Mouse (Mus musculus): ENCODE results near the gene Atg5. TPM values are rescaled to one million over a fixed set of nuclear protein-coding genes. Genes with fewer than 3 reads are reported as not detected.
"Not testable (repeated sequence)": the region's sequence is repeated elsewhere in the genome, so short reads cannot be mapped to it uniquely, and the experiment has no call there.

Atg5 gene
- 51.4 and 56.6 TPM in 2 replicates for polyA plus RNA-seq (2015; fragmentation: Nextera tagmentation; extraction: Ambion mirVana)

DNA sequence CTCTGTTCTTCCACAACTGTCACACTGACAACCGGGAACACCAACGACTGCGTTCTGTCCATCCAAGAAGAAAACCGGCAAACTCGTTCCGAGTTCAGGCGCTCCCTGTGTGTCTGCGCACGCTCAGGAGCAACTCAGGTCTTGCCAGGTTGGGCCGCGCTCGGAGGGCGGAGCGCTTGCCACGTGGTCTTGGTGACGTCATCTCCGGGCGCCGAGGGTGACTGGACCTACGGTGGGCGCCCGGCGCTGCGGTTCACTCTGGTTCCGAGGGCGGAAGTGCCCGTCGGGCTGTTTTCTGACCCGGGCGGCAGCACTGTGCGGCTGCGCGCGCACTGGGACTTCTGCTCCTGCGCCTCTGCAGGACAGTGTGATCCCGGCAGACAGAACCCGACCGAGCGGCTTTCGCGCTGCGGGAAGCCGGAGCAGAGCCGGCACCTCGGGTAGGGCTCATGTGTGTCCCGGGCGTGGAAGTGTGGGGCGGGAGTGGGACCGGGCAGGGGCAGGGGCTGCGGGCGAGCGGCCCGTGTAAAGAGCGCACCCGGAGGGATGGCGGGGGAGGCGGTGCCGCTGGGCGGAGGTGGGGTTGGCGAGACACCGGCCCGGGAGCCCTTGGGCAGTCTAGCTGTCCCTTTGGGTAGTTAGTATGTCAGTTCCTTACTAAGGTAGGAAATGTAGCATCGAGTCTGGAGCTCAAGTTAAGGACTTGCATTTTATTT is at the start of gene Atg5:
Gene Atg5, plus strand, starts transcription at position 214 of the 716 bp plus-strand sequence.
- Histone ChIP-seq H3K36me3 (ENCODE audit: insufficient read depth, low read length) (no peaks in the 10 kb centered on the region), H3K4me2 (ENCODE audit: low read length) (peak within 1 kb of the TSS; percentile 78), H3K4me1 (replicated peaks; ENCODE audit: insufficient read depth, low read length) (0 out of 2 replicates have a peak, but pooled peaks cover 14% of the 10 kb centered on the region), H3K27ac (peak within 1 kb of the TSS; percentile 91), H3K9me3 (replicated peaks; ENCODE audit: low read length) (no peaks in the 10 kb centered on the region), H3K4me3 (replicated peaks; ENCODE audit: low read depth, low read length) (peak within 1 kb of the TSS; percentile 85), H3K9ac (ENCODE audit: low read depth, low read length) (peak within 1 kb of the TSS; percentile 86), H3K27me3 (ENCODE audit: insufficient read depth, low read length) (no peaks in the 10 kb centered on the region)
- peak; percentile 56 for TF ChIP-seq CTCF (IDR thresholded peaks at IDR 0.05; ENCODE audit: low read depth)
- under 1% methylated on average over 63 of the region's 63 CpGs for WGBS
- DNase-seq (ENCODE audit: low spot score) (peak; percentile 98), ATAC-seq (replicated peaks; ENCODE audit: low FRiP score, low read depth) (peak; percentile 98)

DNA sequence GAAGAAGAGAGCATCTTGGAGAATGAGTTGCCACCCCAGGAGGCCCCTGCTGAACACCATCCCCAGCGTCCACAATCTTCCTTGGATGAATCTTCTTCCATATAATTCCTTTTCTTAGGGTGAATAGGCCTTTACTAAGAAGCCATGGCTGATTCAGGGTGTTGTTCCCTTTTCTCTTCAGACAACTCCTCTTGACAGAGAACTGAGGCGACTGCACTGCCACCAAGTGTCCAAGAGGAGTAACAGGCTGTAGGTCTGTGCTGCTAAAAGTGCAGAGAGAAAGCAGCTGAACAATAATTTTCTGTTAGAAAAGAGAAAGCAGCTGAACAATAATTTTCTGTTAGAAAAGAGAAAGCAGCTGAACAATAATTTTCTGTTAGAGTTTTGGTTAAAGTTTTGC is 49.1 kb upstream of the Atg5 start:
- not testable (repeated sequence) for ATAC-seq (replicated peaks; ENCODE audit: low FRiP score, low read depth); H3K4me3 ChIP-seq (replicated peaks; ENCODE audit: low read depth, low read length); H3K9ac ChIP-seq (ENCODE audit: low read depth, low read length); H3K9me3 ChIP-seq (replicated peaks; ENCODE audit: low read length); H3K36me3 ChIP-seq (ENCODE audit: insufficient read depth, low read length); H3K27ac ChIP-seq; H3K4me2 ChIP-seq (ENCODE audit: low read length); H3K4me1 ChIP-seq (replicated peaks; ENCODE audit: insufficient read depth, low read length); H3K27me3 ChIP-seq (ENCODE audit: insufficient read depth, low read length)
- peak; percentile 15 for DNase-seq (ENCODE audit: low spot score)
- 13% methylated on average over 2 of the region's 2 CpGs for WGBS
- TF ChIP-seq CTCF (IDR thresholded peaks at IDR 0.05; ENCODE audit: low read depth): peak; percentile 53

DNA sequence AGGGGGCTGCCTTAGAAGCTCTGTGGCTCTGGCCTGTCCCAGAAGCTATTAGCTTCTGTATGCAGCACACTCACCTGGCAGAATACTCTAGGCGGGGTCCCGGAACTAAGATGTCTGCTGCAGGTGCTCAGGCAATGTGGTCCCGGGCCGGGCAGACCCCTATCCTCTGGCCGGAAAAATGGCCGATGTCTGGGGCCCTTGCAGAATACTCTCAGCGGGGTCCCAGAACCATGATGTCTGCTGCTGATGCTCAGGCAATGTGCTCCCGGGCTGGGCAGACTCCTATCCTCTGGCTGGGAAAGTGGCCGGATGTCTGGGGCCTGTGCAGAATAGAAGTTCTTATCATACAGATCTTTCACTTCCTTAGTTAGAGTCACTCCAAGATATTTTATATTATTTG is 43.8 kb upstream of the Atg5 start:
- DNase-seq (ENCODE audit: low spot score) (no peak), ATAC-seq (replicated peaks; ENCODE audit: low FRiP score, low read depth) (no peak)
- H3K9me3 ChIP-seq (replicated peaks; ENCODE audit: low read length): no peaks in the 10 kb centered on the region
- H3K27me3 ChIP-seq (ENCODE audit: insufficient read depth, low read length): no peaks in the 10 kb centered on the region
- no peak overlapping the region for H3K4me2 ChIP-seq (ENCODE audit: low read length)
- H3K9ac ChIP-seq (ENCODE audit: low read depth, low read length): no peak overlapping the region
- no peak for TF ChIP-seq CTCF (IDR thresholded peaks at IDR 0.05; ENCODE audit: low read depth)
- H3K27ac ChIP-seq: no peak overlapping the region
- H3K4me1 ChIP-seq (replicated peaks; ENCODE audit: insufficient read depth, low read length): no peaks in the 10 kb centered on the region
- no peaks in the 10 kb centered on the region for H3K36me3 ChIP-seq (ENCODE audit: insufficient read depth, low read length)
- H3K4me3 ChIP-seq (replicated peaks; ENCODE audit: low read depth, low read length): no peak overlapping the region
- WGBS: 92% methylated on average over 9 of the region's 9 CpGs

DNA sequence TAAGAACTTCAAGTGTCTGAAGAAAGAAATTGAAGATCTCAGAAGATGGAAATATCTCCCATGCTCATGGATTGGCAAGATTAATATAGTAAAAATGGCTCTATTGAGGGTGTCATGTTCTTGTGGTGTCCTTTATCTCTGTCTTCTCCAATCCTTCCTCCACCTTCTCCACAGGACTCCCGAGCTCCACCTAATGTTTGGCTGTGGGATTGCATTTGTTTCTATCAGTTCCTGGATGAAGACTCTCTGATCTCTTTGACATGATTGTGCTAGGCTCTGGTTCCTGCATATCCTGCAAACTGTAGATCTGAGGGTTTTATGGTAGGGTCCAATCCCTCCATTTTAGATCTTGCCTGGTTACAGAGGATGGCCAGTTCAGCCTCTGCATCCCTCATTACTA is 34.8 kb upstream of the Atg5 start:
- peak; percentile 9 for DNase-seq (ENCODE audit: low spot score)
- H3K9ac ChIP-seq (ENCODE audit: low read depth, low read length); H3K27me3 ChIP-seq (ENCODE audit: insufficient read depth, low read length); H3K4me2 ChIP-seq (ENCODE audit: low read length); H3K27ac ChIP-seq; H3K4me3 ChIP-seq (replicated peaks; ENCODE audit: low read depth, low read length); H3K4me1 ChIP-seq (replicated peaks; ENCODE audit: insufficient read depth, low read length); H3K9me3 ChIP-seq (replicated peaks; ENCODE audit: low read length); ATAC-seq (replicated peaks; ENCODE audit: low FRiP score, low read depth); H3K36me3 ChIP-seq (ENCODE audit: insufficient read depth, low read length): not testable (repeated sequence)
- 11% methylated on average over 1 of the region's 1 CpGs for WGBS
- peak; percentile 51 for TF ChIP-seq CTCF (IDR thresholded peaks at IDR 0.05; ENCODE audit: low read depth)

DNA sequence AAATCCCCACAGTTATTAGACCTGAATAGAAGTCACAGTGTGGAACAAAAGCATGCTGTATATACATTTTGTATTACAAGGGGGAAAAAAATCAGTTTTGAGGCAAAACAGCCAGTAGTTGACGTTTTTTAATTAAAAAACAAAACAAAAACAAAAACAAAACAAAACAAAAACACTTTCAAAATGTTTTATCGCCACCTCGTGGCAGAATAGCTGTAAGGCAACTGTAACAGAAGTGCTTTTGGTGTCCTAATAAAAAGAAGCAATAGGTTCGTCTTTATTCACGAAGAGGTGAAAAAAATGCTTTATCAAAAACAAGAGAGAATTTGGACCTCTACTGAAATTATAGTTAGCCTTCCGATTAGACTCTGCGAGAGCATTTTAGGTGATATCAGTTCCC is 32.9 kb upstream of the Atg5 start:
- not testable (repeated sequence) for H3K4me3 ChIP-seq (replicated peaks; ENCODE audit: low read depth, low read length); H3K4me2 ChIP-seq (ENCODE audit: low read length); H3K4me1 ChIP-seq (replicated peaks; ENCODE audit: insufficient read depth, low read length); H3K9ac ChIP-seq (ENCODE audit: low read depth, low read length); DNase-seq (ENCODE audit: low spot score); H3K9me3 ChIP-seq (replicated peaks; ENCODE audit: low read length); ATAC-seq (replicated peaks; ENCODE audit: low FRiP score, low read depth); H3K36me3 ChIP-seq (ENCODE audit: insufficient read depth, low read length); H3K27ac ChIP-seq; H3K27me3 ChIP-seq (ENCODE audit: insufficient read depth, low read length)
- peak; percentile 60 for TF ChIP-seq CTCF (IDR thresholded peaks at IDR 0.05; ENCODE audit: low read depth)
- 32% methylated on average over 7 of the region's 7 CpGs for WGBS

DNA sequence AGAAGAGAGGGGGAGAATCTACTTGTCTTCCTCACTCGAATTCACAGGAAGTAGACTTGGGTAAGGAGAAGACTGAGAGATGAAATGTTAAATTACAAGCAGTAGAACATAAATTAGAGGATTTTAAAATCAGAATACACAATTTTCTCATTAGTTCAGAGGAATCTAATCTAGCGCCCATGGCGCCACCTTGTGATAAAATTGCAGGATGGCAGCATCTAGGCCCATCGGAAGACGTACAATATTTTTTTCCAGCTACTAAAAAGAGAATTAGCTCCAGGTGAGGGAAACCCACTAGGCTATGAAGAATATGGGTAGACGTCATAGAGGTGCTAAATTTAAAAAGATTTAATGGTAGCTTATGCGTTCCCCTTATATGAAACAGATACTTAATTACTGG is 11.5 kb upstream of the Atg5 start:
- Histone ChIP-seq H3K27me3 (ENCODE audit: insufficient read depth, low read length) (no peaks in the 10 kb centered on the region), H3K4me3 (replicated peaks; ENCODE audit: low read depth, low read length) (no peak overlapping the region), H3K36me3 (ENCODE audit: insufficient read depth, low read length) (no peaks in the 10 kb centered on the region), H3K27ac (no peak overlapping the region), H3K4me1 (replicated peaks; ENCODE audit: insufficient read depth, low read length) (no peaks in the 10 kb centered on the region), H3K4me2 (ENCODE audit: low read length) (no peak overlapping the region), H3K9ac (ENCODE audit: low read depth, low read length) (no peak overlapping the region), H3K9me3 (replicated peaks; ENCODE audit: low read length) (no peaks in the 10 kb centered on the region)
- peak; percentile 49 for TF ChIP-seq CTCF (IDR thresholded peaks at IDR 0.05; ENCODE audit: low read depth)
- WGBS: 45% methylated on average over 7 of the region's 7 CpGs
- DNase-seq (ENCODE audit: low spot score) (peak; percentile 14), ATAC-seq (replicated peaks; ENCODE audit: low FRiP score, low read depth) (no peak)

Data from kidney, postnatal 0 days (tissue).